Mouse (Mus musculus): ENCODE results near the gene Tkfc. TPM values are rescaled to one million over a fixed set of nuclear protein-coding genes. Genes with fewer than 3 reads are reported as not detected.

Gene Tkfc
- 16.1 and 16.2 TPM in 2 replicates for polyA plus RNA-seq (2015; fragmentation: Nextera tagmentation; extraction: Ambion mirVana)

DNA sequence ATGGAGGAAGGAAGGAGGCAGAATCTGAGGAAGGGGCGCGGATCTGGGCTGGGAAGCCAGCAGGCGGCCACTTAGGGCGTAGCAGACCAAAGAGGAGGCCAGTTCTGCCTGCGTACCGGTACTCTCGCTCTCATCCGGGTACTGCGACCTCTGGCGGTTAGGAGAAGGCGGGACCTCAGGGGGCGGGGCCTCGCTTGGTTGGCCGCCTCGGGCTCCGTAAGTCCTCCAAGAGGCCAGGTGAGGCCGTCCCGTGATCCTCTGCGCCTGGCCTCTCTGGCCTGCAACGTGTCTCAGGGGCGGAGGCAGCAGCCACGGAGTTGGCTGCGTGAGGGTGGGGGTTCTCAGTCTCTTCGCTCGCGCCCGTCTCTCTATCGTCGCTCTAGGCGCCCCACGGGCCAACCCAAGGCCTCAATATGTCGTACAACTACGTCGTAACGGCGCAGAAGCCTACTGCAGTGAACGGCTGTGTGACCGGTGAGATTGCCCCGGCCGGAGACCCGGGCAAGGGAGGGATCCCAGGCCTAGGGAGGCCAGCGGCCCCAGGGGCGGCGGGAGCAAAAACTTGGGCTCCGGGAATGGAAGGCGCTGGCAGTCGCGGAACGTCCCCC is at the start of gene Tkfc, which contains the start of gene Ddb1:
TSS of gene Tkfc (minus strand) at position 362 of the 608 bp plus-strand sequence.
TSS of gene Ddb1 (plus strand) at position 35 of the 608 bp plus-strand sequence.
- peaks cover 26% of the 10 kb centered on the region for H3K36me3 ChIP-seq
- H3K4me3 ChIP-seq, result peak within 1 kb of the TSS; percentile 98
- H3K4me2 ChIP-seq, result peak within 1 kb of the TSS; percentile 78
- peak; percentile 97 for ATAC-seq (ENCODE audit: borderline replicate concordance, extremely low read depth, low FRiP score, low TSS enrichment)
- H3K4me1 ChIP-seq, result peaks cover 45% of the 10 kb centered on the region
- under 1% methylated on average over 49 of the region's 49 CpGs for WGBS
- no peaks in the 10 kb centered on the region for H3K9me3 ChIP-seq
- peak within 1 kb of the TSS; percentile 94 for H3K27ac ChIP-seq
- peak within 1 kb of the TSS; percentile 95 for H3K9ac ChIP-seq
- no peaks in the 10 kb centered on the region for H3K27me3 ChIP-seq

- Histone ChIP-seq H3K4me2 (no peak overlapping the region), H3K4me3 (no peak overlapping the region), H3K27me3 (no peaks in the 10 kb centered on the region), H3K9ac (no peak overlapping the region), H3K36me3 (no peaks in the 10 kb centered on the region), H3K9me3 (no peaks in the 10 kb centered on the region), H3K27ac (no peak overlapping the region), H3K4me1 (no peaks in the 10 kb centered on the region)
- 60% methylated on average over 8 of the region's 8 CpGs for WGBS
- ATAC-seq (ENCODE audit: borderline replicate concordance, extremely low read depth, low FRiP score, low TSS enrichment), result no peak
Observed at GRCm38 (mm10) chr19:10648156-10648555, 42.7 kb upstream of the Tkfc start.

GRCm38 (mm10) chr19:10645616-10646015 is 40.2 kb upstream of the Tkfc start:
- H3K27ac ChIP-seq, result no peak overlapping the region
- ATAC-seq (ENCODE audit: borderline replicate concordance, extremely low read depth, low FRiP score, low TSS enrichment), result no peak
- no peak overlapping the region for H3K4me2 ChIP-seq
- no peak overlapping the region for H3K4me3 ChIP-seq
- no peak overlapping the region for H3K9ac ChIP-seq
- H3K27me3 ChIP-seq, result no peaks in the 10 kb centered on the region
- no peaks in the 10 kb centered on the region for H3K36me3 ChIP-seq
- 79% methylated on average over 2 of the region's 2 CpGs for WGBS
- H3K9me3 ChIP-seq, result no peaks in the 10 kb centered on the region
- no peaks in the 10 kb centered on the region for H3K4me1 ChIP-seq

- no peak for ATAC-seq (ENCODE audit: borderline replicate concordance, extremely low read depth, low FRiP score, low TSS enrichment)
- H3K4me2 ChIP-seq, result no peak overlapping the region
Observed at GRCm38 (mm10) chr19:10640589-10641378, 35.3 kb upstream of the Tkfc start.

DNA sequence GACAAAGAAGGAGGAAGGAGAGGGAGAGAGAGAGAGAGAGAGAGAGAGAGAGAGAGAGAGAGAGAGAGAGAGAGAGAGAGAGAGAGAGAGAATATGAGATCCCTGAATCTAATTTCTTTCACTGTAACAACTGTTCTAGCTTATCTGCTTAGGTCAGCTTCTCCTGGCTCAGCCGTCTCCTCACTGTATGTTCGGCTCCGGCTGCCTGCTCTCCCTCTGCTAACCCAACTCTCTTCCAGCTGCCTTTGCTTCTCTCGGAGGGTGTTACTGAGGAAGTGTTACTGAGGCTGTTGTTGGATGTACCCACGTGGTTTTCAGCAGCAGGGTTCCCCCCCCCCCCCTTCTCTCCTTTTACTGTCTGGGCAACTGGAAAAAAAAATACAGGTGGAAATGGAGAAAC is 34.6 kb upstream of the Tkfc start:
- ATAC-seq (ENCODE audit: borderline replicate concordance, extremely low read depth, low FRiP score, low TSS enrichment), result no peak
- Histone ChIP-seq H3K36me3 (no peaks in the 10 kb centered on the region), H3K4me1 (peaks cover 3% of the 10 kb centered on the region), H3K9ac (no peak overlapping the region), H3K27me3 (no peaks in the 10 kb centered on the region; the same call in 1 of the 2 replicates), H3K4me3 (no peak overlapping the region), H3K27ac (no peak overlapping the region), H3K9me3 (no peaks in the 10 kb centered on the region), H3K4me2 (no peak overlapping the region)
- 3% methylated on average over 5 of the region's 5 CpGs for WGBS

More at GRCm38 (mm10) chr19:10640589-10641378, 35.3 kb upstream of the Tkfc start:
- Histone ChIP-seq H3K9me3 (no peaks in the 10 kb centered on the region), H3K9ac (no peak overlapping the region), H3K4me3 (no peak overlapping the region), H3K36me3 (no peaks in the 10 kb centered on the region), H3K4me1 (no peaks in the 10 kb centered on the region), H3K27ac (no peak overlapping the region), H3K27me3 (no peaks in the 10 kb centered on the region)
- 44% methylated on average over 13 of the region's 13 CpGs for WGBS

DNA sequence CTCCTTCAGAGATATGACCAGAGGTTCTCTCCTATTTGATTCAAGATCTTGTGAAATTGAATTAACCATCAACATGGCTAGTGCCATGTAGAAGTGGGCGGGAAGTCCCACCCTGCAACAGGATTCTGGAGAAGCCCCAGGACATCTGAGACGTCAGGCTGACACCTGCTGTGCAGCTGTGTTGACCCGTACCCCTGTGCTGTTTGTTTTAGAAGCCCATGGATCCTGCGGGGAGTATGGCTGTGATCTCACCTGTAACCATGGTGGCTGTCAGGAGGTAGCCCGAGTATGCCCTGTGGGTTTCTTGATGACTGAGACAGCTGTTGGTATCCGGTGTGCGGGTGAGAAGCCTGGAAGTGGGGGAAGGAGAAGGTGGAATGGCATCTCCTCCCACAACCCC is 32.4 kb upstream of the Tkfc start:
- Histone ChIP-seq H3K4me2 (no peak overlapping the region), H3K4me3 (no peak overlapping the region), H3K27ac (no peak overlapping the region), H3K4me1 (peaks cover 18% of the 10 kb centered on the region), H3K36me3 (no peaks in the 10 kb centered on the region), H3K9me3 (no peaks in the 10 kb centered on the region), H3K9ac (no peak overlapping the region), H3K27me3 (no peaks in the 10 kb centered on the region; the same call in 1 of the 2 replicates)
- 34% methylated on average over 7 of the region's 7 CpGs for WGBS
- ATAC-seq (ENCODE audit: borderline replicate concordance, extremely low read depth, low FRiP score, low TSS enrichment), result no peak

DNA sequence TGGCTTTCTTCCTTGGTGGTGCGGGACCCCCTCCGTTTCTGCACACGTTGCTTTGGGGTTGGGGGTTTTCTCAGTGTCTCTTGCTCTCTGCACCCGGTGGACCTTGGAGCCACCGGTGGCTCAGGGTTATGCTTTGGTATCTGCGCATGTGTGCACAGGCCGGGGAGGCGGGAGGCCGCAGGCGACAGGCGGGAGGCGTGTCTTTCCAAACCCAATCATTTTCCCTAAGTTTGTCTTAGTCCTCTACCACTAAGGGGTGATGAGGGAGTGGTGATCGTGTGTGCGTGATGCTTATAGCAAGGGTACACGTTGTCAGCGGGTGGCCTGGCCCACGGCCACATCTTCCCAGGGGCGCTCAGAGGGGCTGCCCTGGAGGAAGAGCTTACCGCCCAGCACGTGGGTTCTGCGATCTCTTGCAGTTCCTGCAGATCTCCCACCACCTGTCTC is 29.4 kb upstream of the Tkfc start:
- Histone ChIP-seq H3K36me3 (peaks cover 10% of the 10 kb centered on the region), H3K27me3 (no peaks in the 10 kb centered on the region; the same call in 1 of the 2 replicates), H3K27ac (no peak overlapping the region), H3K4me3 (peak overlapping the region; percentile 38), H3K4me2 (peak overlapping the region; percentile 85), H3K9ac (peak overlapping the region; percentile 44), H3K9me3 (no peaks in the 10 kb centered on the region), H3K4me1 (peaks cover 18% of the 10 kb centered on the region)
- ATAC-seq (ENCODE audit: borderline replicate concordance, extremely low read depth, low FRiP score, low TSS enrichment), result peak; percentile 80
- WGBS, result 5% methylated on average over 21 of the region's 21 CpGs

- Histone ChIP-seq H3K27ac (no peak within 1 kb of the TSS), H3K9me3 (no peaks in the 10 kb centered on the region), H3K4me2 (peak within 1 kb of the TSS; percentile 85), H3K9ac (peak within 1 kb of the TSS; percentile 44), H3K4me3 (peak within 1 kb of the TSS; percentile 38), H3K27me3 (no peaks in the 10 kb centered on the region; the same call in 1 of the 2 replicates), H3K36me3 (peaks cover 16% of the 10 kb centered on the region), H3K4me1 (peaks cover 18% of the 10 kb centered on the region)
- WGBS, result 2% methylated on average over 32 of the region's 32 CpGs
- peak; percentile 72 for ATAC-seq (ENCODE audit: borderline replicate concordance, extremely low read depth, low FRiP score, low TSS enrichment)
Observed at GRCm38 (mm10) chr19:10634106-10634871, 28.8 kb upstream of the Tkfc start, which contains the start of gene Vwce. Gene Vwce (plus strand): TSS chr19:10634213.

DNA sequence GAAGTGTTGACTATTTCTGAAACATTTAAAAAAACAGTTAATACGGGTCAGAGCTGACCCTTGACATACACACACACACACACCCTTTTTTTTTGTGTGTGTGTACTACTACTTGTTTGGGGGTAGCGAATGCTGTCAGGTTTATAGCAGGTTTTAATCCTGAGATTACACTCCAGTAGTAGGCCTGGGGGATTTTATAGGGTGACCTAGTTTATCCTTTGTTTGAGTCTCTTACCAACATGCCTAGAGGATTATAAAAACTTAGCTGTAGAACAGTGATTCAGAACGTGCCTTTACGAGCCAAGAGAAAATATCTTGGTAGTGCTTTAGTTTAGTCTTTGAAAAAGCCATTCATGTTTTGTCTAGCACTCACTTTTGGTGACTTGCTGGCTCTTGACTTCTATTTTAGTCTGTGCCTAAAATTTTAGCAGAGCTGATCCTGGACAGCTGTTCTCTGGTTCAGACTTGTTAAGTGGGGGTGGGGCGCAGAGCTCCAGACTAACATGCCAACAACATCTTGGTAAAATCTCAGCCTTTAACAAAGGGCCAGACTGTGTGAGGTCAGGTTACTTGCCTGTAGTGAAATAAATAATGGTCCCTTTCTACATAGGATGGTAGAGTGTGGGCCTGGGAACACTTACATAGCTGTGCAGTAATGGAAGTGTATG is 3.3 kb upstream of the Tkfc start:
- Histone ChIP-seq H3K4me2 (no peak overlapping the region), H3K36me3 (peaks cover 59% of the 10 kb centered on the region), H3K4me1 (peaks cover 31% of the 10 kb centered on the region), H3K4me3 (no peak overlapping the region), H3K9ac (no peak overlapping the region), H3K27ac (no peak overlapping the region), H3K27me3 (no peaks in the 10 kb centered on the region), H3K9me3 (no peaks in the 10 kb centered on the region)
- no peak for ATAC-seq (ENCODE audit: borderline replicate concordance, extremely low read depth, low FRiP score, low TSS enrichment)
- 69% methylated on average over 5 of the region's 5 CpGs for WGBS

DNA sequence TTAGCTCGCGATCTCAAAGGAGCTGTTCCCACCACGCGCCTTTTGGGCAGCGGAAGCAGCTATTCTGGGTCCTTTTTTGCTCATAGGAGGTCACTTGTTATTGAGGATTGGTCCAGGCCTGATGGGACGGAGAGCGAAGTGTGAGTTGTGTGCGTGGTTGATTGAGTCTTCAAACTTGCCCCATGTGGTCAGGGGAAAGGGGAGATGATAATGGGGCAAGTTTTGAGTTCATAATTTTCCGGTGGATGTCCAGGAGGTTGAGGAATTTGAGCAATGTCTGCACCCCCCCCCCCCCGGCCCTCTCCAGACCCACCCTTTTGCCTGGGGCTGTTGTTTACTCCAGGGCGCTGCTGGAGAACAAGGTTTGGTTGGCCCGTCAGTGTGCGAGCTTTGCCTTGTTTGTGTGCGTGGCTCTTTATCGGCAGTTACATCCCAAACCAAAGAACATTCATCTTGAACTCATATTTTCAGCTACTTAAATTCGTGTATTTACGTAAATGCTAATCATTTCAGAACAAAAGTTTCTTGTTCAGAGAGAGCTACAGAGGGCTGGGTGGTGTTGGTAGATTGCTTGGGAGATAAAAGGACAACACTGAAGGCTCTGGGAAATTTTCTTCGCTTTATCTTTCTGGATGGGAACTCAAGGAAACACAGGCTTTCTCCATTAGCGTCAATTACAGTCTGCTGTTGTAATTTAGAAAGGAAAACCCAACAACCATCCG is 608 bp upstream of the Tkfc start:
- peak overlapping the region; percentile 90 for H3K27ac ChIP-seq
- WGBS, result 4% methylated on average over 20 of the region's 20 CpGs
- peak overlapping the region; percentile 78 for H3K4me2 ChIP-seq
- H3K27me3 ChIP-seq, result no peaks in the 10 kb centered on the region
- ATAC-seq (ENCODE audit: borderline replicate concordance, extremely low read depth, low FRiP score, low TSS enrichment), result peak; percentile 12; the same call in 1 of the 2 replicates
- H3K4me3 ChIP-seq, result peak overlapping the region; percentile 98
- peak overlapping the region; percentile 95 for H3K9ac ChIP-seq
- H3K9me3 ChIP-seq, result no peaks in the 10 kb centered on the region
- H3K4me1 ChIP-seq, result peaks cover 45% of the 10 kb centered on the region
- peaks cover 33% of the 10 kb centered on the region for H3K36me3 ChIP-seq

All from lung, embryonic 15.5 days (tissue).